Mouse (Mus musculus) cerebellum, adult 2 months (tissue): Measurements from ENCODE around the gene Commd1.

Experiments
- CTCF ChIP-seq: fragments of 200-500 bp; IDR thresholded peaks from 2 replicates; pipeline ENCODE4 v1.5.1; 2011; ENCODE audit warnings: low read depth, mild to moderate bottlenecking, control low read depth, low read length, moderate library complexity, borderline replicate concordance; ENCODE audit not compliant: insufficient read depth
- POLR2A ChIP-seq: fragments of 200-500 bp; IDR thresholded peaks from 2 replicates; pipeline ENCODE4 v1.6.1; 2011; ENCODE audit warnings: low read length, control low read depth, borderline replicate concordance; ENCODE audit not compliant: insufficient read depth

DNA sequence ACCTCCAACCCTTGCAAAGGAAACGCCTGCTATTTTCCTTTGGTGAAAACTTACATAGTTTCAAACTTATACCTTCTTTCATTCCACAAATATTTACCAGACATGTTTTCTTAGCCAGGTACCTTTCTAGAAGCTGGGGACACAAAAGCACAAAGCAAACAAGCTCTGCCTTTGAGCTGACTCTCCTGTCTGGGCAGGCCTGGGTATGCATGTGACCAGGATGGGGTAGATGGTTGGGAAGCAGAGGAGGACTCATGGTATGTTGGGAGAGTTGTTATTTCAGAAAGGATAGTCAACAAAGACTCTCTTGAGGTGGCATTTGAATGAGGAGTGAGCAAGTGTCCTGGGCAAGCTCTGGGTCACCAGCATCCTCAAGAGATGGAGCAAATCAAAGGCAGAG, 30.9 kb upstream of the Commd1 start:
- TF ChIP-seq CTCF (no peak), POLR2A (no peak)
